11 mouse cellular contexts compared by ENCODE assay signal in the genomic region with DNA sequence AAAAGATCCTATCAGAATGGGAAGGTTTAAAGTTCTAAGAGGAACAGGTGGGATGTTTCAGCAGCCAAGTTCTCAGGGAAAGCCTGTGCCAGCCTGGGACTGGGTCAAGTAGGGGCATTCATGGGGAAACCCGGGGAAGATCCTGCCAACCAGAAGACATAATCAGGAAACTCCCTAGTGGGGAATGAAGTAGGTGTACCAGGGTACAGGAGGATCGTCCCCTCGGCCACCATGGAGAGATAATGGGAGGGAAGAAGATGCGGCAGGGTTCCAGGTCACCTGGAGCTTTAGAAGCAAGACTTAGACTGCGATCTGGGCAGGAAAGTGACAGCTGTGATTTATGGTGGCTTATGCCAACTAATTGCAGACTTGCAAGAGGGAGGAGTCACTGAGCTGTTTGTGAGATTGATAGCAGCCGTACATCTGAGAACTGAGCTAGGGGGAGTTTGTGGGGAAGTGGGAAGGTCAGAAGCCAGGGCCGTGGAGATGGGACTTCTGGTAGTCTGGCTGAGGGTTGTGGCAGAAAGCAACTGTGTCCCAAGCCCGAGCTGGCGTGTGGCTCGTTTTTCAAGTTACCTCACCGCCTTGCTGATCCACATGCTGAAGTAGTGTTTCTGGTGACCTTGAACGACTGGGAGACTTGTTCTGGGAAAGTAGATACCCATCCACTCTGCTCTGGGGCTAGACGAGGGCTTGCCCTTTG. TPM values are rescaled to one million over a fixed set of nuclear protein-coding genes. Genes with fewer than 3 reads are reported as not detected.
DNase-seq lines count a peak whose midpoint lies in the region; ATAC-seq and TF ChIP-seq lines count a peak whose summit lies in the region.
"Had no signal": no experiment of that assay in that cellular context is flagged by ENCODE, and none has a peak within 500 bp of the region (broad histone marks: within the 10 kb centered on the region; RNA-seq: fewer than 3 reads in every experiment).

No protein-coding gene starts in this region.

- H3K9me3 ChIP-seq in lung, embryonic 16.5 days (ENCODE audit: control insufficient read depth, low read length): no peaks in the 10 kb centered on the region
- no peaks in the 10 kb centered on the region for H3K9me3 ChIP-seq in stomach, postnatal 0 days (ENCODE audit: control insufficient read depth, low read length)
- H3K9me3 ChIP-seq: midbrain, embryonic 12.5 days had no signal

- peak; percentile 8 to 9 for DNase-seq in cerebellum, adult 2 months
- no peak for DNase-seq in cerebellum, adult 11 months
- DNase-seq in lung, postnatal 14 days: no peak
- DNase-seq in gastrocnemius, postnatal 25 days: peak; percentile 43
- peak; percentile 21 for DNase-seq in kidney, postnatal 10 days
- no peak for DNase-seq in retina, embryonic 14.5 days (ENCODE audit: low spot score)
- no peak for DNase-seq in stomach, postnatal 0 days (ENCODE audit: low spot score)

- H3K9ac ChIP-seq in lung, embryonic 16.5 days (ENCODE audit: low read length): no peak overlapping the region
- no peak overlapping the region for H3K9ac ChIP-seq in stomach, postnatal 0 days (ENCODE audit: low read length)
- H3K9ac ChIP-seq: liver, embryonic 14.5 days; midbrain, embryonic 12.5 days had no signal

- H3K4me2 ChIP-seq in lung, embryonic 16.5 days (ENCODE audit: low read depth, low read length): no peak overlapping the region
- no peak overlapping the region for H3K4me2 ChIP-seq in stomach, postnatal 0 days (replicated peaks; ENCODE audit: low read depth)
- H3K4me2 ChIP-seq: midbrain, embryonic 12.5 days had no signal

- no peak for TF ChIP-seq CTCF in cerebellum, adult 2 months (IDR thresholded peaks at IDR 0.05; ENCODE audit: borderline replicate concordance, insufficient read depth, low read depth, low read length)
- no peak for TF ChIP-seq CTCF in stomach, postnatal 0 days (IDR thresholded peaks at IDR 0.05; ENCODE audit: low read depth)

- no peaks in the 10 kb centered on the region for H3K36me3 ChIP-seq in lung, embryonic 16.5 days (ENCODE audit: control insufficient read depth, insufficient read depth, low read length)
- no peaks in the 10 kb centered on the region for H3K36me3 ChIP-seq in stomach, postnatal 0 days (ENCODE audit: control insufficient read depth, insufficient read depth, low read length)
- H3K36me3 ChIP-seq: midbrain, embryonic 12.5 days had no signal

- H3K27me3 ChIP-seq in cerebellum, adult 2 months (ENCODE audit: control insufficient read depth, insufficient read depth, low read length): no peaks in the 10 kb centered on the region
- H3K27me3 ChIP-seq in lung, embryonic 16.5 days (ENCODE audit: control insufficient read depth, insufficient read depth, low read depth, low read length): no peaks in the 10 kb centered on the region
- no peaks in the 10 kb centered on the region for H3K27me3 ChIP-seq in stomach, postnatal 0 days (ENCODE audit: control insufficient read depth, insufficient read depth, low read length)
- H3K27me3 ChIP-seq: midbrain, embryonic 12.5 days had no signal

- peaks cover 7% of the 10 kb centered on the region; the same call in 1 of the 2 replicates for H3K4me1 ChIP-seq in cerebellum, adult 2 months (ENCODE audit: control insufficient read depth, insufficient read depth, low read length)
- no peaks in the 10 kb centered on the region for H3K4me1 ChIP-seq in lung, embryonic 16.5 days (replicated peaks; ENCODE audit: control insufficient read depth, insufficient read depth, low read length)
- H3K4me1 ChIP-seq in stomach, postnatal 0 days (replicated peaks; ENCODE audit: control insufficient read depth, insufficient read depth): no peaks in the 10 kb centered on the region; the same call in 1 of the 2 replicates
- H3K4me1 ChIP-seq: midbrain, embryonic 12.5 days had no signal

- peak; percentile 5; the same call in 1 of the 2 replicates for ATAC-seq in lung, embryonic 16.5 days (ENCODE audit: low read depth)
- ATAC-seq in stomach, postnatal 0 days (ENCODE audit: low FRiP score, low TSS enrichment): no peak; the same call in 1 of the 2 replicates
- ATAC-seq: inflammation-experienced regulatory T-cells, adult 6 months had no signal

- WGBS in cerebellum, adult 2 months: 22% methylated on average over 13 of the region's 13 CpGs
- WGBS in lung, embryonic 16.5 days: 45% methylated on average over 13 of the region's 13 CpGs
- 53% methylated on average over 13 of the region's 13 CpGs for WGBS in stomach, postnatal 0 days

- TF ChIP-seq EP300 in stomach, postnatal 0 days (optimal IDR thresholded peaks at IDR 0.05): no peak

- H3K4me3 ChIP-seq in cerebellum, adult 2 months (replicated peaks; ENCODE audit: insufficient read depth, low read depth, low read length): no peak overlapping the region
- no peak overlapping the region for H3K4me3 ChIP-seq in lung, embryonic 16.5 days (ENCODE audit: low read length)
- H3K4me3 ChIP-seq in stomach, postnatal 0 days (ENCODE audit: low read depth, low read length): no peak overlapping the region
- H3K4me3 ChIP-seq: midbrain, embryonic 12.5 days had no signal

- no peak overlapping the region for H3K27ac ChIP-seq in cerebellum, adult 2 months (ENCODE audit: insufficient read depth, low read length)
- no peak overlapping the region for H3K27ac ChIP-seq in lung, embryonic 16.5 days (ENCODE audit: low read length)
- no peak overlapping the region for H3K27ac ChIP-seq in stomach, postnatal 0 days (replicated peaks)
- H3K27ac ChIP-seq: liver, embryonic 14.5 days; midbrain, embryonic 12.5 days had no signal

- no peak for TF ChIP-seq POLR2A in cerebellum, adult 2 months (IDR thresholded peaks at IDR 0.05; ENCODE audit: borderline replicate concordance, insufficient read depth, low read length)

RNA-seq across cellular contexts. Expression of a gene that starts 30.9 kb away (rescaled TPM):
- 32.0 and 33.6 TPM in 2 replicates for polyA plus RNA-seq in cerebellum, adult 2 months (2012; rRNA removed)
- 12.1 and 13.8 TPM in 2 replicates for polyA plus RNA-seq in lung, embryonic 16.5 days (2015; fragmentation: Nextera tagmentation; extraction: Ambion mirVana)
- 10 to 100 TPM; 38.7 to 47.7 TPM for total RNA-seq in gastrocnemius, postnatal 25 days (2021)
- 8.3 and 8.7 TPM in 2 replicates for polyA plus RNA-seq in stomach, postnatal 0 days (2015; fragmentation: Nextera tagmentation; extraction: Ambion mirVana)

Comparison
In these comparisons a context has a peak if more than half of its experiments do, and no peak if none do; other contexts are left out.
1. DNase-seq: peak in cerebellum, adult 2 months (2 of 2), gastrocnemius, postnatal 25 days (single experiment) and kidney, postnatal 10 days (single experiment); none in cerebellum, adult 11 months (single experiment), lung, postnatal 14 days (single experiment), retina, embryonic 14.5 days (single experiment) and stomach, postnatal 0 days (single experiment).